Mouse (Mus musculus): ENCODE results near the gene Irf1. TPM values are rescaled to one million over a fixed set of nuclear protein-coding genes. Genes with fewer than 3 reads are reported as not detected.

Irf1 gene
- polyA plus RNA-seq, 1 experiment from 2014 or later = 13.2 TPM

DNA sequence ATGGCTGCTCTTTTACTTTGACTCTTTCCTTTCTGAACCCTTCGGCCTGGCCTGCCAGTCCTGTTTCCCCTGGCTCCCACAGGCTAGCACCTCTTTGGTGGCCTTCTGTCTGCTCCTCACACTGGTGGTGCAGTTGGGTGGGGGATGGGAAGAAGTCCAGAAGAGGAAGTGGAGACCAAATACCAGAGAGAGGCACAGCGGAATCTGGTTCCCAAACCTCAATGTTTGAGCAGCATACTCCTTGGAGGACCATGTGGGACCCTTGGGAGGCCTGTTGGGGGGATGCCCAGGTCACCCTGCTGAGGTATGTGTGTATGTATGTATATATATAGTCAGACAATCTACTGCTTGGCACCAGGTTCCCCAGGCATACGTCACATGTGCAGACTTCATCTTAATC is 24.2 kb downstream of the Irf1 start:
- Histone ChIP-seq H3K4me2 (ENCODE audit: low read depth, low read length) (no peak overlapping the region), H3K4me1 (ENCODE audit: control insufficient read depth, insufficient read depth, low read length) (peaks cover 16% of the 10 kb centered on the region), H3K9me3 (ENCODE audit: control insufficient read depth, low read length) (no peaks in the 10 kb centered on the region), H3K27ac (replicated peaks; ENCODE audit: low read depth, low read length) (no peak overlapping the region), H3K36me3 (ENCODE audit: control insufficient read depth, insufficient read depth, low read length) (no peaks in the 10 kb centered on the region), H3K9ac (ENCODE audit: low read depth, low read length) (no peak overlapping the region), H3K27me3 (replicated peaks; ENCODE audit: control insufficient read depth, insufficient read depth, low read length) (no peaks in the 10 kb centered on the region), H3K4me3 (ENCODE audit: low read depth, low read length) (no peak overlapping the region)
- 58% methylated on average over 3 of the region's 3 CpGs for WGBS
- ATAC-seq (ENCODE audit: low read depth) (no peak), DNase-seq (ENCODE audit: low spot score) (no peak)

- ATAC-seq (ENCODE audit: low read depth) (no peak), DNase-seq (ENCODE audit: low spot score) (no peak)
- no peaks in the 10 kb centered on the region for H3K9me3 ChIP-seq (ENCODE audit: control insufficient read depth, low read length)
- no peaks in the 10 kb centered on the region for H3K36me3 ChIP-seq (ENCODE audit: control insufficient read depth, insufficient read depth, low read length)
- H3K4me2 ChIP-seq (ENCODE audit: low read depth, low read length) = no peak overlapping the region
- H3K9ac ChIP-seq (ENCODE audit: low read depth, low read length) = no peak overlapping the region
- H3K27ac ChIP-seq (replicated peaks; ENCODE audit: low read depth, low read length) = 0 out of 2 replicates have a peak overlapping the region, but pooled peaks have one; percentile 1
- WGBS = 63% methylated on average over 25 of the region's 25 CpGs
- H3K27me3 ChIP-seq (replicated peaks; ENCODE audit: control insufficient read depth, insufficient read depth, low read length) = no peaks in the 10 kb centered on the region
- H3K4me1 ChIP-seq (ENCODE audit: control insufficient read depth, insufficient read depth, low read length) = peaks cover 16% of the 10 kb centered on the region
- H3K4me3 ChIP-seq (ENCODE audit: low read depth, low read length) = no peak overlapping the region
Observed at GRCm38 (mm10) chr11:53794671-53795557, 25.1 kb downstream of the Irf1 start.

DNA sequence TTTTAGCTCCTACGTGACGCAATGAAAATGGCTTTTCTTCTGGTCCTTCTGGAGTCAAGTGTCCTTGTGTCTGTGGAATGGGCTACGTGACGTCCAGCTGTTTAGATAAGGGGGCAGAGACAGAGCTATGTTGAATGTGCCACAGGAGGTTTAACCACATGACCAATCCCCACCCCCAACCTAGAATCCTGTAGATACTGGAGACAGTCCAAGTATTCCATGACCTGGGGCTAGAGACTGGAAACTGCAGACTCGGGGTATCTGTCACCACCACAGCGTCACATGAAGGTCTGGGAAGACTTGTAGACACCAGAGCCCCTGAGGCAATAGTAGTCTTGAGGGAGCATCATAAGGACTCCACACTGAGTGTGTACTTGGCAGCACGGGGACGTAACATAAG is 26.0 kb downstream of the Irf1 start:
- Histone ChIP-seq H3K9ac (ENCODE audit: low read depth, low read length) (no peak overlapping the region), H3K4me1 (ENCODE audit: control insufficient read depth, insufficient read depth, low read length) (peaks cover 16% of the 10 kb centered on the region), H3K9me3 (ENCODE audit: control insufficient read depth, low read length) (no peaks in the 10 kb centered on the region), H3K27ac (replicated peaks; ENCODE audit: low read depth, low read length) (no peak overlapping the region), H3K27me3 (replicated peaks; ENCODE audit: control insufficient read depth, insufficient read depth, low read length) (no peaks in the 10 kb centered on the region), H3K4me3 (ENCODE audit: low read depth, low read length) (no peak overlapping the region), H3K36me3 (ENCODE audit: control insufficient read depth, insufficient read depth, low read length) (no peaks in the 10 kb centered on the region), H3K4me2 (ENCODE audit: low read depth, low read length) (no peak overlapping the region)
- DNase-seq (ENCODE audit: low spot score) (peak; percentile 51), ATAC-seq (ENCODE audit: low read depth) (no peak)
- 47% methylated on average over 8 of the region's 8 CpGs for WGBS

- Histone ChIP-seq H3K27me3 (replicated peaks; ENCODE audit: control insufficient read depth, insufficient read depth, low read length) (no peaks in the 10 kb centered on the region), H3K27ac (replicated peaks; ENCODE audit: low read depth, low read length) (peak overlapping the region; percentile 3; the same call in 1 of the 2 replicates), H3K4me2 (ENCODE audit: low read depth, low read length) (no peak overlapping the region), H3K36me3 (ENCODE audit: control insufficient read depth, insufficient read depth, low read length) (no peaks in the 10 kb centered on the region), H3K4me3 (ENCODE audit: low read depth, low read length) (no peak overlapping the region), H3K9ac (ENCODE audit: low read depth, low read length) (no peak overlapping the region), H3K9me3 (ENCODE audit: control insufficient read depth, low read length) (no peaks in the 10 kb centered on the region), H3K4me1 (ENCODE audit: control insufficient read depth, insufficient read depth, low read length) (peaks cover 16% of the 10 kb centered on the region)
- DNase-seq (ENCODE audit: low spot score) (peak; percentile 15), ATAC-seq (ENCODE audit: low read depth) (no peak)
- WGBS = 50% methylated on average over 12 of the region's 12 CpGs
Observed at GRCm38 (mm10) chr11:53796409-53797151, 26.8 kb downstream of the Irf1 start.

- no peaks in the 10 kb centered on the region for H3K27me3 ChIP-seq (replicated peaks; ENCODE audit: control insufficient read depth, insufficient read depth, low read length)
- WGBS = 50% methylated on average over 6 of the region's 6 CpGs
- no peak for ATAC-seq (ENCODE audit: low read depth)
- H3K4me2 ChIP-seq (ENCODE audit: low read depth, low read length) = no peak overlapping the region
- peaks cover 16% of the 10 kb centered on the region for H3K4me1 ChIP-seq (ENCODE audit: control insufficient read depth, insufficient read depth, low read length)
- no peak overlapping the region for H3K27ac ChIP-seq (replicated peaks; ENCODE audit: low read depth, low read length)
- H3K36me3 ChIP-seq (ENCODE audit: control insufficient read depth, insufficient read depth, low read length) = no peaks in the 10 kb centered on the region
- H3K9me3 ChIP-seq (ENCODE audit: control insufficient read depth, low read length) = no peaks in the 10 kb centered on the region
- no peak for DNase-seq (ENCODE audit: low spot score)
- no peak overlapping the region for H3K4me3 ChIP-seq (ENCODE audit: low read depth, low read length)
- no peak overlapping the region for H3K9ac ChIP-seq (ENCODE audit: low read depth, low read length)
Observed at GRCm38 (mm10) chr11:53797386-53797920, 27.6 kb downstream of the Irf1 start.

- WGBS = 91% methylated on average over 10 of the region's 10 CpGs
- DNase-seq (ENCODE audit: low spot score) = no peak
- Histone ChIP-seq H3K9ac (ENCODE audit: low read depth, low read length) (no peak overlapping the region), H3K4me1 (ENCODE audit: control insufficient read depth, insufficient read depth, low read length) (peaks cover 16% of the 10 kb centered on the region), H3K27me3 (replicated peaks; ENCODE audit: control insufficient read depth, insufficient read depth, low read length) (no peaks in the 10 kb centered on the region), H3K4me2 (ENCODE audit: low read depth, low read length) (no peak overlapping the region), H3K36me3 (ENCODE audit: control insufficient read depth, insufficient read depth, low read length) (no peaks in the 10 kb centered on the region), H3K27ac (replicated peaks; ENCODE audit: low read depth, low read length) (no peak overlapping the region), H3K4me3 (ENCODE audit: low read depth, low read length) (no peak overlapping the region), H3K9me3 (ENCODE audit: control insufficient read depth, low read length) (no peaks in the 10 kb centered on the region)
- no peak for ATAC-seq (ENCODE audit: low read depth)
Observed at GRCm38 (mm10) chr11:53798041-53798711, 28.4 kb downstream of the Irf1 start.

DNA sequence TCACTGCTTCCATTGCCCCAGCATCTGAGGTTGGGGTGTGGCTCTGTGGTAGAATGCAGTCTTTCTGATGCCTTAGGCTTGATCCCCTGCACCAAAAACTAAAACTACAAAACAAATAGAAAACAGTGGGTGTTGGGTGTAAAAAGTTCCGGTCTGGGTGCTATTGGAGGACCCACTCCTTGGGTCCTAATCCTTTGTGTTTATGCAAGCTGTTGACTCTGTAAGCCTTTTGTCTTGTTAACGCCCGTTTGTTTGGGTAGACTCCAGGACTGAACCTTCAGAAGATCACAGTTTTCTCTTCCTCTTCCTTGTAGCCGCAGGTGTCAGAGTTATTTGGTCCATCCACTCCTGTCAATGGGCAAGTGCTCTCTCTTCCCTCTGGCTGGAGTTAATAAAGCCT is 30.2 kb downstream of the Irf1 start:
- no peaks in the 10 kb centered on the region for H3K36me3 ChIP-seq (ENCODE audit: control insufficient read depth, insufficient read depth, low read length)
- H3K4me3 ChIP-seq (ENCODE audit: low read depth, low read length) = no peak overlapping the region
- H3K9ac ChIP-seq (ENCODE audit: low read depth, low read length) = no peak overlapping the region
- no peaks in the 10 kb centered on the region for H3K9me3 ChIP-seq (ENCODE audit: control insufficient read depth, low read length)
- H3K27me3 ChIP-seq (replicated peaks; ENCODE audit: control insufficient read depth, insufficient read depth, low read length) = no peaks in the 10 kb centered on the region
- WGBS = 64% methylated on average over 4 of the region's 4 CpGs
- H3K4me2 ChIP-seq (ENCODE audit: low read depth, low read length) = no peak overlapping the region
- DNase-seq (ENCODE audit: low spot score) = no peak
- H3K27ac ChIP-seq (replicated peaks; ENCODE audit: low read depth, low read length) = no peak overlapping the region
- peaks cover 16% of the 10 kb centered on the region for H3K4me1 ChIP-seq (ENCODE audit: control insufficient read depth, insufficient read depth, low read length)
- ATAC-seq (ENCODE audit: low read depth) = no peak

DNA sequence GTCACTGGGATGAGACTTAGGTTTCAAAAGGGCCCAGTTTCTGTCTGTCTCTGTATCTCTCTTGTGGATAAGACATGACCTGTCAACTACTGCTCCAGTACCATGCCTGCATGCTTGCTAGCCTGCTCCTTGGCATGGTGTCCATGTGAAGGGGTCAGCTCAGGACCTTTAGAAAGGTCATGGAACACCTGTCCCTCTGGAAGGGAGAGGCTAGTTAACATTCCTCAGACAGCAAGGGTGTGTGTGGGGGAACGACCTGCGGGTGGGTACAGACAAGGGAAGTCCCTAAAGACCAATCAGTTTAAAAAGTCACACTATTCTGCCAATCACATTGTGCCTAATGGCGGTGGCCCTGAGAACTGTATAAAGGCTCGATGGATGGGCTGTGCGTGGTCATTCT is 31.2 kb downstream of the Irf1 start:
- Histone ChIP-seq H3K4me2 (ENCODE audit: low read depth, low read length) (no peak overlapping the region), H3K9ac (ENCODE audit: low read depth, low read length) (no peak overlapping the region), H3K4me1 (ENCODE audit: control insufficient read depth, insufficient read depth, low read length) (peaks cover 10% of the 10 kb centered on the region), H3K27me3 (replicated peaks; ENCODE audit: control insufficient read depth, insufficient read depth, low read length) (no peaks in the 10 kb centered on the region), H3K4me3 (ENCODE audit: low read depth, low read length) (no peak overlapping the region), H3K27ac (replicated peaks; ENCODE audit: low read depth, low read length) (no peak overlapping the region), H3K9me3 (ENCODE audit: control insufficient read depth, low read length) (no peaks in the 10 kb centered on the region), H3K36me3 (ENCODE audit: control insufficient read depth, insufficient read depth, low read length) (no peaks in the 10 kb centered on the region)
- 75% methylated on average over 5 of the region's 5 CpGs for WGBS
- no peak for ATAC-seq (ENCODE audit: low read depth)
- DNase-seq (ENCODE audit: low spot score) = no peak
